Mouse (Mus musculus) small intestine, adult 2 months (tissue): ENCODE measurements at regions not wholly inside any gene's neighbourhood (a gene's known extent, or its start where the extent isn't known, plus 50 kb on each side); places are given as distances from the start of the nearest gene placed in this dataset.

Experiments used
- CTCF ChIP-seq: fragments of 200-500 bp; IDR thresholded peaks from 2 replicates; pipeline ENCODE4 v1.5.1; 2012; ENCODE audit warnings: low read depth, mild to moderate bottlenecking, control low read depth, inconsistent platforms, low read length, moderate library complexity, mixed read lengths; ENCODE audit not compliant: insufficient replicate concordance, insufficient read length; ENCODE audit errors: extremely low read depth
- POLR2A ChIP-seq: fragments of 200-500 bp; IDR thresholded peaks from 2 replicates; pipeline ENCODE4 v1.6.1; 2012; ENCODE audit warnings: low read depth, mild to moderate bottlenecking, control low read depth, inconsistent platforms, low read length, moderate library complexity

DNA sequence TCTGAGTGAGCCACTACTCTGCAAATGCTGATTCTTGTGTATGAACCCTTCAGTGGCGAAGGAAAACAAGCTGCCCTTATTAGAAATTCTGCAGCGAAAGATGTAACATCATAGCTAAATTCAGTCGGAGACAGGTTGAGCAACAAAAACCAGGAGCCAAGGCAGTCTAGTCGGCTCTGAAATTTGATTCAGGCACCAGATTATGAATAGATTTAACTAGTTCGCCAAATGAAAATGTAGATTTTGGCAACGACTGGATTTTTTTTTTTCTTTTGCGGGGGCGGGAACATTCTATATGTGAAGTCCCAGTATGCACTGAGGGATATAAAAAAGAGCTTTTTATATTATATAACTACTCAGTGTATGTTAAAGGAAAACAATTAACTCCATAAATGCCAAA, 847.9 kb downstream of the Kcnj2 start:
- no peak for TF ChIP-seq CTCF
- no peak for TF ChIP-seq POLR2A
